Mouse (Mus musculus): ENCODE measurements around the gene Sept14. TPM values are rescaled to one million over a fixed set of nuclear protein-coding genes. Genes with fewer than 3 reads are reported as not detected.
"Not testable (repeated sequence)": the region's sequence is repeated elsewhere in the genome, so short reads cannot be mapped to it uniquely, and the experiment has no call there.

Sept14 gene
- polyA plus RNA-seq, 1 experiment from 2014 or later = not detected

DNA sequence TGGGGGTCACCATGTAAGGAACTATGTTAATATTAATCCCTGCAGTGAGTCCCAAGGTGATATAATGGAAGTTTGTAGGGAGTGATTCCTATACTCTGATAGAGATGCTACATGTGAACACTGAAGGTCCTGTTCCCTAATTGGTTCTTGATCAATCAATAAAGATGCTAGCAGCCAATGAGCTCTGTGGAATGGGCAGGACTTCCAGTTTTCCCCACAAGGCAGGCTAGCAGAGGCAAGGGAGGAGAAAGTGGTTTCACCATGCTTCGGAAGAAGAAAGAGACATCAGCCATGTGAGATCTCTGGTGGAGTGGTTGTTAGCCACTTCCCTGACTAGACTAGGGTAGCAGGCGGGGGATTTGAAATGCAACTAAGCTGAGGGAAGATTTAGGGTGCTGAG, 7.8 kb downstream of the Sept14 start:
- no peaks in the 10 kb centered on the region for H3K27me3 ChIP-seq (ENCODE audit: control insufficient read depth, insufficient read depth, low read length)
- ATAC-seq (ENCODE audit: insufficient number of reproducible peaks, insufficient read depth, low FRiP score, low read depth) = no peak
- H3K36me3 ChIP-seq (ENCODE audit: control insufficient read depth, insufficient read depth, low read length) = no peaks in the 10 kb centered on the region
- no peak overlapping the region for H3K27ac ChIP-seq (ENCODE audit: low read length)
- no peak overlapping the region for H3K4me3 ChIP-seq (ENCODE audit: low read depth, low read length)
- H3K9ac ChIP-seq (replicated peaks; ENCODE audit: low read depth, low read length) = no peak overlapping the region
- H3K4me1 ChIP-seq (ENCODE audit: control insufficient read depth, insufficient read depth, low read length) = no peaks in the 10 kb centered on the region
- 40% methylated on average over 2 of the region's 2 CpGs for WGBS
- no peak overlapping the region for H3K4me2 ChIP-seq (replicated peaks; ENCODE audit: low read depth, low read length)
- H3K9me3 ChIP-seq (ENCODE audit: control insufficient read depth, low read depth, low read length) = no peaks in the 10 kb centered on the region

DNA sequence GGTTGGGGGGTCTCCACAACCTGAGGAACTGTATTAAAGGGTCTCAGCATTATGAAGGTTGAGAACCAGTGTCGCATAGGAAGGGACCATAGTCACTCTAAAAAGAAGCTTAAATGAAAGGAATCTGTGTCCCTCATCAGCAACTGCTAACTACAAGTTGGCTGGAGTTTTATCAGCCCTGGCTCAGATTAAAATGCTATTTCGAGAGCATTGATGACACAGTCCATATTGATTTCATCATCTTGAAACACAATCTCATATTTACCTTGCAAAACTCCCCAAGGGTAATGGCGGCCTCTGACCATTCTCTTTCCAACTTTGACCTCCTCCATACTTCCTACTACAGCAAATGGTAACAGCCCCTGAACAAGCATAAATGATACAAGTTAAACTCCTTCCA, 17.8 kb downstream of the Sept14 start:
- Histone ChIP-seq H3K4me2 (replicated peaks; ENCODE audit: low read depth, low read length) (no peak overlapping the region), H3K9ac (replicated peaks; ENCODE audit: low read depth, low read length) (no peak overlapping the region), H3K4me3 (ENCODE audit: low read depth, low read length) (no peak overlapping the region), H3K9me3 (ENCODE audit: control insufficient read depth, low read depth, low read length) (no peaks in the 10 kb centered on the region), H3K36me3 (ENCODE audit: control insufficient read depth, insufficient read depth, low read length) (no peaks in the 10 kb centered on the region), H3K27ac (ENCODE audit: low read length) (no peak overlapping the region), H3K4me1 (ENCODE audit: control insufficient read depth, insufficient read depth, low read length) (no peaks in the 10 kb centered on the region), H3K27me3 (ENCODE audit: control insufficient read depth, insufficient read depth, low read length) (no peaks in the 10 kb centered on the region)
- 79% methylated on average over 3 of the region's 3 CpGs for WGBS
- ATAC-seq (ENCODE audit: insufficient number of reproducible peaks, insufficient read depth, low FRiP score, low read depth) = no peak

DNA sequence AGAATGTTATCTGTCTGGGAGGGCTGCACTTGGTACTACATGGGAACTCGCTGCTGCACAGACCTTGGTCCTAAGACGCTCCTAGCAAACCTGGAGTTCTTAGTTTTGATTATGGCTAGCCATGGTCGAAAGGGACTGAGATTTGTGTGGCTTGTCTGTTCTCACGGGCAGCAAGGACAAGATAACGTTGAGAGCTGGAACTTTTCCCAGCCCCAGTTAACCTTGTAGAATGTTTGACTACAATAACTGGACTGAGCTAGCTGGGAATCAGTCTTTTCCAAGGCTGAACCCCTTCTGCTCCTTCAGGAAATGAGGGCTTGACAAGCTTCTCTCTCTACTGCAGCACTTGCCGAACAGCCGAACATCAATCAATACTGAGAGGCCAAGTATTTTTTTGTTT, 20.7 kb downstream of the Sept14 start:
- Histone ChIP-seq H3K9me3 (ENCODE audit: control insufficient read depth, low read depth, low read length) (no peaks in the 10 kb centered on the region), H3K9ac (replicated peaks; ENCODE audit: low read depth, low read length) (no peak overlapping the region), H3K27ac (ENCODE audit: low read length) (no peak overlapping the region), H3K36me3 (ENCODE audit: control insufficient read depth, insufficient read depth, low read length) (no peaks in the 10 kb centered on the region), H3K4me1 (ENCODE audit: control insufficient read depth, insufficient read depth, low read length) (no peaks in the 10 kb centered on the region), H3K4me3 (ENCODE audit: low read depth, low read length) (no peak overlapping the region), H3K4me2 (replicated peaks; ENCODE audit: low read depth, low read length) (no peak overlapping the region), H3K27me3 (ENCODE audit: control insufficient read depth, insufficient read depth, low read length) (no peaks in the 10 kb centered on the region)
- no peak for ATAC-seq (ENCODE audit: insufficient number of reproducible peaks, insufficient read depth, low FRiP score, low read depth)
- 83% methylated on average over 7 of the region's 7 CpGs for WGBS

DNA sequence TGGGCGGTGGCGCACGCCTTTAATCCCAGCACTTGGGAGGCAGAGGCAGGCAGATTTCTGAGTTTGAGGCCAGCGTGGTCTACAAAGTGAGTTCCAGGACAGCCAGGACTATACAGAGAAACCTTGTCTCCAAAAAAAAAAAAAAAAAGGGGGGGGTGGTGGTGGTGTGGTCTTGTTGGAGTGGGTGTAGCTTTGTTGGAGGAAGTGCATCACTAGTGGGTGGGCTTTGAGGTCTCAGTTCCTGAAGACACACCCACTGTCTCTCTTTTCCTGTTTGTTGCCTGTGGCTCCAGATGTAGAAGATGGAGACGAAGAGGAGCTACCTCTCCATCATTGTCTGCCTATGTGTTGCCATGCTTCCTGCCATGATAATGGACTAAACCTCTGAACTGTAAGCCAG, 23.2 kb downstream of the Sept14 start:
- H3K27ac ChIP-seq (ENCODE audit: low read length); H3K4me2 ChIP-seq (replicated peaks; ENCODE audit: low read depth, low read length); H3K9me3 ChIP-seq (ENCODE audit: control insufficient read depth, low read depth, low read length); H3K27me3 ChIP-seq (ENCODE audit: control insufficient read depth, insufficient read depth, low read length); H3K4me1 ChIP-seq (ENCODE audit: control insufficient read depth, insufficient read depth, low read length); H3K36me3 ChIP-seq (ENCODE audit: control insufficient read depth, insufficient read depth, low read length); H3K4me3 ChIP-seq (ENCODE audit: low read depth, low read length); ATAC-seq (ENCODE audit: insufficient number of reproducible peaks, insufficient read depth, low FRiP score, low read depth); H3K9ac ChIP-seq (replicated peaks; ENCODE audit: low read depth, low read length): not testable (repeated sequence)
- WGBS = 96% methylated on average over 5 of the region's 5 CpGs

DNA sequence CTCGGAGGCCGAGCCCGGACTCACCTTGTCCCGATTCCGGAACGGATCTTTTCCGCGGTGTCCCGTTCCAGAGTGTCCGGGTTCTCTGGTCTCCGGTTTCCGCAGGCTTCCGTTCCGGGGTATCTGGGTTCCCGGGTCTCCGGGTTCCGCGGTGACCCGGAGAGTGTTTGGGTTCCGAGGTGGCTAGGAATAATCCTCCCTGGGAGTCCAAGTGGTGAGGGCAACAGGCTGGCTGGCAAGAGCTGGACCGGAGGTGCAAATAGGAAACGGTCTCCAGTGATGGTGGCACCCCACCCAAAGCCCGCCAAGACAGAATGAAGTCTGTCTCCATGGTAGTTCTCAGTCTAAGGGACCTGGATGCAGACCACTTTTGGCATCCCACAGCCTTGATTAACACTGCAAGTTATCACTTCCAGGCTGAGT, 38.3 kb downstream of the Sept14 start, which contains the start of gene Zfp11:
TSS of gene Zfp11 (minus strand) at position 64 of the 423 bp plus-strand sequence.
- WGBS = under 1% methylated on average over 23 of the region's 23 CpGs
- H3K36me3 ChIP-seq (ENCODE audit: control insufficient read depth, insufficient read depth, low read length) = no peaks in the 10 kb centered on the region
- H3K9me3 ChIP-seq (ENCODE audit: control insufficient read depth, low read depth, low read length) = 0 out of 2 replicates have a peak, but pooled peaks cover 3% of the 10 kb centered on the region
- peak within 1 kb of the TSS; percentile 75 for H3K9ac ChIP-seq (replicated peaks; ENCODE audit: low read depth, low read length)
- H3K4me3 ChIP-seq (ENCODE audit: low read depth, low read length) = peak within 1 kb of the TSS; percentile 72
- no peak within 1 kb of the TSS for H3K27ac ChIP-seq (ENCODE audit: low read length)
- no peaks in the 10 kb centered on the region for H3K27me3 ChIP-seq (ENCODE audit: control insufficient read depth, insufficient read depth, low read length)
- peak within 1 kb of the TSS; percentile 50 for H3K4me2 ChIP-seq (replicated peaks; ENCODE audit: low read depth, low read length)
- ATAC-seq (ENCODE audit: insufficient number of reproducible peaks, insufficient read depth, low FRiP score, low read depth) = peak; percentile 82; the same call in 1 of the 2 replicates
- no peaks in the 10 kb centered on the region for H3K4me1 ChIP-seq (ENCODE audit: control insufficient read depth, insufficient read depth, low read length)

DNA sequence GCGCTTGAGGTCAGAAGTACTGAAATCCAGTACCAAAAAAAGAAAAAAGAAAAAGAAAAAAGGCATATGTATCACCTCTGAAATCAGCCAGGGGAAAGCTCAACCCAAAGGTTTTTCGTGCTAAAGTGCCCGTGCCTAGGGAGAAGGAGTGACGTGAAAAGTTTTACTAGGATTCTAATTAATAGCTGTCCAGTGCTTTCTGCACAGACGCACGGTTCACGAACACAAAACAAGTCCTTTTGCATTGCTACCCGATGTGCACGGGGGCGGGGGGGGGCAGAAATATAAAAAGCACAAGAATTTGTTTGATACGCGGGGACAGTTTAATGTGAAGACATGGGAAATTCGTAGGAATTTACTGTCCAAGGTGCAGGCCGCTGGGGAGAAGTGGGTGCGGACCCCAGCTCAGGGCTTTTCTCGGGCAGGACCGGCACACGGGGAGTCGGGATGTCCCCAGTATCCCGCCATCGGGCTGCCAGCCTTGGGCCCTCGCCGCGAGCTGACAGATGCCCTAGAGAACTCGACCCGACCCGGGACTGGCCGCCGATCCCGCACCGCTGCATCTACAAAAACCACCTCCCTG, 38.8 kb downstream of the Sept14 start:
- under 1% methylated on average over 31 of the region's 31 CpGs for WGBS
- H3K9me3 ChIP-seq (ENCODE audit: control insufficient read depth, low read depth, low read length) = 0 out of 2 replicates have a peak, but pooled peaks cover 3% of the 10 kb centered on the region
- H3K4me3 ChIP-seq (ENCODE audit: low read depth, low read length) = peak overlapping the region; percentile 72
- no peak overlapping the region for H3K27ac ChIP-seq (ENCODE audit: low read length)
- peak; percentile 42; the same call in 1 of the 2 replicates for ATAC-seq (ENCODE audit: insufficient number of reproducible peaks, insufficient read depth, low FRiP score, low read depth)
- no peaks in the 10 kb centered on the region for H3K36me3 ChIP-seq (ENCODE audit: control insufficient read depth, insufficient read depth, low read length)
- no peaks in the 10 kb centered on the region for H3K4me1 ChIP-seq (ENCODE audit: control insufficient read depth, insufficient read depth, low read length)
- H3K4me2 ChIP-seq (replicated peaks; ENCODE audit: low read depth, low read length) = peak overlapping the region; percentile 50
- H3K9ac ChIP-seq (replicated peaks; ENCODE audit: low read depth, low read length) = peak overlapping the region; percentile 75
- H3K27me3 ChIP-seq (ENCODE audit: control insufficient read depth, insufficient read depth, low read length) = no peaks in the 10 kb centered on the region

DNA sequence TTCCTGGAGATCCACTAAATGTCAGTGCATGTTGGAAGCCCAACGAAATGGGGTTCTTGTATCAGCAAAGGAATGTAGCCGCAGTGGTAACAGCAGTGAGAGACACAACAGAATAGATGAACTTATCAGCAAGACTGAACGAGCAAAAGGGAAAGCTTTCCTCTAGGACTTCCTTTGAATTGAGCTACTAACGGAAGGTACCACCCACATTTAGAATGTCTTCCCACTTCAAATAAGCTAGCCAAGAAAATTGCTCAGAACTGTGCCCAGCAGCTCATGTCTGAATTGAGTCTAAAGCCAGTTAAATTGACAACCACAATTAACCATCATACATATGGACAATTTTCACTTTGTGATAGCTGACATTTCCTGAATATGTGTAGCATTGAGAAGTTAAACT, 40.5 kb downstream of the Sept14 start:
- no peaks in the 10 kb centered on the region for H3K27me3 ChIP-seq (ENCODE audit: control insufficient read depth, insufficient read depth, low read length)
- H3K9me3 ChIP-seq (ENCODE audit: control insufficient read depth, low read depth, low read length) = no peaks in the 10 kb centered on the region
- H3K4me3 ChIP-seq (ENCODE audit: low read depth, low read length) = no peak overlapping the region
- 88% methylated on average over 4 of the region's 4 CpGs for WGBS
- no peak overlapping the region for H3K9ac ChIP-seq (replicated peaks; ENCODE audit: low read depth, low read length)
- no peaks in the 10 kb centered on the region for H3K36me3 ChIP-seq (ENCODE audit: control insufficient read depth, insufficient read depth, low read length)
- H3K4me2 ChIP-seq (replicated peaks; ENCODE audit: low read depth, low read length) = no peak overlapping the region
- H3K27ac ChIP-seq (ENCODE audit: low read length) = no peak overlapping the region
- no peak for ATAC-seq (ENCODE audit: insufficient number of reproducible peaks, insufficient read depth, low FRiP score, low read depth)
- H3K4me1 ChIP-seq (ENCODE audit: control insufficient read depth, insufficient read depth, low read length) = no peaks in the 10 kb centered on the region

DNA sequence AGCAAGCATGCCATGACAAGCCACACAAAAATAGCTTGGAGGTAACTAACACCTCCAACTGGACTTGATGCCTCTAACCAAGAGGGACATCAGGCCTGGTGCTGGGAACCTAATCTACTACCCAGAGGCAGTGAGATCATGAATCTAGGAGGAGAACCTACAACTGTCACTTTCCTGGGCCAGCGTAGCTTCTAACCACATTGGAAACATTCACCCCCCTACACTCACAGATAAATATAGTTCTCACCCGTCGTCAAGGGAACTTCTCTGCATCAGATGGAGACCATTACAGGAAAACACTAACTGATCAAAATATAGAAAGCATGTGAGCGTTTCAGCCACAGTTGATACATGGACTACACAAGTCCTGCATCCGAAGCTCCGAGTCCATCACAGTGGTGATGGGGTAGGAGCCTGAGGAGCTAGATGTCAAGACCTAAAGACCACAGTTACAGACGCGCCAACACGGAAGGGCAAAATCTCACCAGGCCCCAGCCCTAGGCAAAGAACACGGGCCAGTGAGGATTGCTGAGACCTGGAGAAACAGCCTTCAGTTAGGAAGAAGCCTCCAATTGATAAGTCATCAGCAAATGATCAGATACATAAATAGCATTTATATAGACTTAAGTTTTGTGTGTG, 41.9 kb downstream of the Sept14 start:
- Histone ChIP-seq H3K27me3 (ENCODE audit: control insufficient read depth, insufficient read depth, low read length) (no peaks in the 10 kb centered on the region), H3K27ac (ENCODE audit: low read length) (no peak overlapping the region), H3K4me3 (ENCODE audit: low read depth, low read length) (no peak overlapping the region), H3K9me3 (ENCODE audit: control insufficient read depth, low read depth, low read length) (no peaks in the 10 kb centered on the region), H3K9ac (replicated peaks; ENCODE audit: low read depth, low read length) (no peak overlapping the region), H3K4me2 (replicated peaks; ENCODE audit: low read depth, low read length) (no peak overlapping the region), H3K4me1 (ENCODE audit: control insufficient read depth, insufficient read depth, low read length) (no peaks in the 10 kb centered on the region), H3K36me3 (ENCODE audit: control insufficient read depth, insufficient read depth, low read length) (no peaks in the 10 kb centered on the region)
- WGBS = 92% methylated on average over 10 of the region's 10 CpGs
- ATAC-seq (ENCODE audit: insufficient number of reproducible peaks, insufficient read depth, low FRiP score, low read depth) = no peak

Data from stomach, embryonic 14.5 days (tissue).